In the genomic region with DNA sequence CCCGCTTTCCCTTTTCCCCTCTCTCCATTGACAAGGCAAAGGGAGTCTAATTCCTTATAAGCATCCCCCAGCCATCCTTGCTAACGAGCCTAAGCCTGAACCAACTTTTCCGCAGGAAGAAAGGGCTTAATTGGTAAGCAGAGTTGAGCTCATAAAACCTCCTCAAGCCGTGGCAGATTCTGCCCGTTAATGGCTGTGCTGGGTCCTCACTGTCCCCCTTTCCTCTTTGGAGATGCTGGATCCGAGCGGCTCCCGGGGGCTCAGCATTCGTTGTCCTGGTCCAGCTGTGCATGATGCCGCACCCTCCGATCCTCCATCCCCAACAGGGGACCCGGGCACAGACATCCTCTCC, we compare ENCODE assay signal across 8 mouse cellular contexts. TPM values are rescaled to one million over a fixed set of nuclear protein-coding genes. Genes with fewer than 3 reads are reported as not detected.
DNase-seq lines count a peak whose midpoint lies in the region; ATAC-seq and TF ChIP-seq lines count a peak whose summit lies in the region.

No protein-coding gene starts in this region.

- H3ac ChIP-seq in myocyte (ENCODE audit: control insufficient read depth, insufficient read length): no peak overlapping the region

- no peaks in the 10 kb centered on the region for H3K36me3 ChIP-seq in lung, embryonic 14.5 days (ENCODE audit: insufficient read depth)
- H3K36me3 ChIP-seq in hindbrain, embryonic 15.5 days: peaks cover under 1% of the 10 kb centered on the region; the same call in 1 of the 2 replicates
- H3K36me3 ChIP-seq in myocyte (ENCODE audit: control insufficient read depth, insufficient read depth): no peaks in the 10 kb centered on the region

- ATAC-seq in lung, embryonic 14.5 days (ENCODE audit: insufficient read depth): no peak; the same call in none of the 2 replicates
- ATAC-seq in hindbrain, embryonic 15.5 days (ENCODE audit: low FRiP score, low read depth): peak; percentile 2

- H3K4me1 ChIP-seq in lung, embryonic 14.5 days (ENCODE audit: insufficient read depth): no peaks in the 10 kb centered on the region
- peaks cover 18% of the 10 kb centered on the region for H3K4me1 ChIP-seq in hindbrain, embryonic 15.5 days (replicated peaks)

- WGBS in lung, embryonic 14.5 days: under 1% methylated on average over 12 of the region's 12 CpGs
- WGBS in hindbrain, embryonic 15.5 days: under 1% methylated on average over 12 of the region's 12 CpGs

- H3K9ac ChIP-seq in lung, embryonic 14.5 days: peak overlapping the region; percentile 48
- peak overlapping the region; percentile 80 for H3K9ac ChIP-seq in hindbrain, embryonic 15.5 days

- TF ChIP-seq CTCF in lung, embryonic 14.5 days (IDR thresholded peaks at IDR 0.05; ENCODE audit: low read depth): no peak

- H3K9me3 ChIP-seq in lung, embryonic 14.5 days (ENCODE audit: low read depth, low read length): no peaks in the 10 kb centered on the region
- H3K9me3 ChIP-seq in hindbrain, embryonic 15.5 days: no peaks in the 10 kb centered on the region

- no peak for TF ChIP-seq POLR2A in myocyte (IDR thresholded peaks at IDR 0.05; ENCODE audit: insufficient read length, low read depth)

- H3K4me2 ChIP-seq in lung, embryonic 14.5 days: peak overlapping the region; percentile 90
- H3K4me2 ChIP-seq in hindbrain, embryonic 15.5 days: peak overlapping the region; percentile 64
- peak overlapping the region; percentile 91 for H3K4me2 ChIP-seq in myocyte (ENCODE audit: low read depth)

- no peak overlapping the region for H3K27ac ChIP-seq in lung, embryonic 14.5 days (ENCODE audit: low read depth)
- peak overlapping the region; percentile 93 for H3K27ac ChIP-seq in hindbrain, embryonic 15.5 days (replicated peaks)

- DNase-seq in adrenal gland, adult 2 months: peak; percentile 13
- no peak for DNase-seq in adrenal gland, adult 8-10 months
- peak; percentile 21 for DNase-seq in lung, embryonic 14.5 days
- DNase-seq in lung, adult 18-20 months: no peak
- DNase-seq in urinary bladder, postnatal 14 days (ENCODE audit: low spot score): no peak
- DNase-seq in layer of hippocampus, postnatal 25 days (ENCODE audit: extremely low spot score in 1 of 2, low spot score in 1 of 2): no peak

- no peaks in the 10 kb centered on the region for H3K79me2 ChIP-seq in myocyte (ENCODE audit: control insufficient read depth, insufficient read depth)

- peak overlapping the region; percentile 50 for H3K4me3 ChIP-seq in lung, embryonic 14.5 days (ENCODE audit: low read depth, low read length)
- peak overlapping the region; percentile 62 for H3K4me3 ChIP-seq in hindbrain, embryonic 15.5 days
- peak overlapping the region; percentile 36 for H3K4me3 ChIP-seq in myocyte

- peaks cover 19% of the 10 kb centered on the region for H3K27me3 ChIP-seq in lung, embryonic 14.5 days (ENCODE audit: insufficient read depth, low read length)
- no peaks in the 10 kb centered on the region for H3K27me3 ChIP-seq in hindbrain, embryonic 15.5 days
- peaks cover 8% of the 10 kb centered on the region for H3K27me3 ChIP-seq in myocyte (ENCODE audit: control insufficient read depth, insufficient read depth, insufficient read length)

TF ChIP-seq in myocyte, 11 proteins besides CTCF, POLR2A, EP300 and RAD21:
- TF ChIP-seq TCF12 (IDR thresholded peaks at IDR 0.05; ENCODE audit: insufficient read depth, poor library complexity, severe bottlenecking) (no peak), MYOD1 (IDR thresholded peaks at IDR 0.05; ENCODE audit: control insufficient read depth in 1 of 3, insufficient read length in 2 of 3, low read depth in 2 of 3) (no peak), E2F4 (IDR thresholded peaks at IDR 0.05; ENCODE audit: insufficient read depth) (no peak), POLR2AphosphoS2 (IDR thresholded peaks at IDR 0.05; ENCODE audit: insufficient read length, low read depth) (no peak), MAX (IDR thresholded peaks at IDR 0.05; ENCODE audit: low read depth) (no peak), CEBPB (IDR thresholded peaks at IDR 0.05; ENCODE audit: insufficient read depth, poor library complexity, severe bottlenecking) (no peak), TCF3 (IDR thresholded peaks at IDR 0.05; ENCODE audit: insufficient read length, low read depth) (no peak), USF1 (IDR thresholded peaks at IDR 0.05; ENCODE audit: low read depth) (no peak)

RNA-seq across cellular contexts. Expression of a gene that starts 0.8 kb away (rescaled TPM):
- 10 to 100 TPM in 1 of 2 experiments, under 1 TPM in 1; 0.81 to 18.7 TPM for total RNA-seq in adrenal gland, adult 2 months (2021)
- 0.37 and 0.48 TPM in 2 replicates for polyA plus RNA-seq in adrenal gland, adult 2 months (2012; rRNA removed)
- 10 to 100 TPM in 2 of 4 experiments, 1 to 10 TPM in 2; 3.8 to 19.2 (median 11.4) TPM for total RNA-seq in adrenal gland, adult 8-10 months (2022)
- polyA plus RNA-seq in lung, embryonic 14.5 days (2014; fragmentation: Nextera tagmentation; extraction: Ambion mirVana): not detected in 2 replicates
- polyA plus RNA-seq in hindbrain, embryonic 15.5 days (2015; fragmentation: Nextera tagmentation; extraction: Ambion mirVana): 13.1 and 19.0 TPM in 2 replicates
- polyA plus RNA-seq in myocyte (2012; fragmentation: generic; extraction: Trizol): 0.46 TPM
- total RNA-seq in layer of hippocampus, postnatal 25 days (2021): 10 to 100 TPM; 15.2 to 20.0 TPM

Comparison
In these comparisons a context has a peak if more than half of its experiments do, and no peak if none do; other contexts are left out.
1. DNase-seq: peak in adrenal gland, adult 2 months (single experiment) and lung, embryonic 14.5 days (single experiment); none in adrenal gland, adult 8-10 months (single experiment), lung, adult 18-20 months (0 of 2), urinary bladder, postnatal 14 days (single experiment) and layer of hippocampus, postnatal 25 days (0 of 2).
2. Peak in every context shown above with its lines, with median percentiles within 50 percentile points of each other: H3K4me2 ChIP-seq and H3K4me3 ChIP-seq.